Mouse (Mus musculus) ES-Bruce4 (cell line): ENCODE results near the gene Ceacam19. TPM values are rescaled to one million over a fixed set of nuclear protein-coding genes. Genes with fewer than 3 reads are reported as not detected.

Experiments used
- H3K27ac ChIP-seq: 2 replicates; pipeline ENCODE4 v1.5.1; 2012; ENCODE audit warnings: low read length, inconsistent platforms; ENCODE audit not compliant: insufficient read depth
- H3K27me3 ChIP-seq: 2 replicates; pipeline ENCODE4 v1.6.1; 2012; ENCODE audit warnings: mild to moderate bottlenecking, low read length, inconsistent platforms; ENCODE audit not compliant: control insufficient read depth, poor library complexity, insufficient read depth, severe bottlenecking
- H3K36me3 ChIP-seq: 2 replicates; pipeline ENCODE4 v1.6.1; 2012; ENCODE audit warnings: inconsistent platforms, mild to moderate bottlenecking, low read length, moderate library complexity; ENCODE audit not compliant: control insufficient read depth, poor library complexity, insufficient read depth, severe bottlenecking
- H3K4me1 ChIP-seq: one replicate; pipeline ENCODE4 v1.8.1; 2011; ENCODE audit warnings: low read length; ENCODE audit not compliant: control insufficient read depth, insufficient read depth
- H3K4me3 ChIP-seq: 2 replicates; pipeline ENCODE4 v1.5.1; 2011; ENCODE audit warnings: low read depth, mild to moderate bottlenecking, low read length
- H3K9ac ChIP-seq: 2 replicates; pipeline ENCODE4 v1.6.1; 2012; ENCODE audit warnings: low read depth, mild to moderate bottlenecking, inconsistent platforms; ENCODE audit not compliant: poor library complexity, severe bottlenecking
- H3K9me3 ChIP-seq: replicated peaks from 2 replicates; pipeline ENCODE4 v1.6.1; 2012; ENCODE audit warnings: mild to moderate bottlenecking, low read length, inconsistent platforms; ENCODE audit not compliant: control insufficient read depth, poor library complexity, insufficient read depth, severe bottlenecking
- CTCF ChIP-seq: IDR thresholded peaks from one replicate; pipeline ENCODE4 v1.8.1; 2011; ENCODE audit warnings: low read depth, low read length
- EP300 ChIP-seq: IDR thresholded peaks from 2 replicates; pipeline ENCODE4 v1.6.1; 2011; ENCODE audit warnings: low read depth, low read length; ENCODE audit not compliant: insufficient read depth
- POLR2A ChIP-seq: IDR thresholded peaks from one replicate; pipeline ENCODE4 v1.8.1; 2011; ENCODE audit warnings: low read length; ENCODE audit not compliant: insufficient read depth
- polyA plus RNA-seq: library from polyadenylated mRNA; stranded (reverse); fragments of >200 nt; gene quantifications from 2 replicates; pipeline ENCODE4 v1.2.4, GENCODE M21; 2011; ENCODE audit warnings: low read depth; ENCODE audit not compliant: missing spikeins, insufficient read depth, insufficient read length

Ceacam19 gene
- polyA plus RNA-seq, 1 experiment, result not detected

DNA sequence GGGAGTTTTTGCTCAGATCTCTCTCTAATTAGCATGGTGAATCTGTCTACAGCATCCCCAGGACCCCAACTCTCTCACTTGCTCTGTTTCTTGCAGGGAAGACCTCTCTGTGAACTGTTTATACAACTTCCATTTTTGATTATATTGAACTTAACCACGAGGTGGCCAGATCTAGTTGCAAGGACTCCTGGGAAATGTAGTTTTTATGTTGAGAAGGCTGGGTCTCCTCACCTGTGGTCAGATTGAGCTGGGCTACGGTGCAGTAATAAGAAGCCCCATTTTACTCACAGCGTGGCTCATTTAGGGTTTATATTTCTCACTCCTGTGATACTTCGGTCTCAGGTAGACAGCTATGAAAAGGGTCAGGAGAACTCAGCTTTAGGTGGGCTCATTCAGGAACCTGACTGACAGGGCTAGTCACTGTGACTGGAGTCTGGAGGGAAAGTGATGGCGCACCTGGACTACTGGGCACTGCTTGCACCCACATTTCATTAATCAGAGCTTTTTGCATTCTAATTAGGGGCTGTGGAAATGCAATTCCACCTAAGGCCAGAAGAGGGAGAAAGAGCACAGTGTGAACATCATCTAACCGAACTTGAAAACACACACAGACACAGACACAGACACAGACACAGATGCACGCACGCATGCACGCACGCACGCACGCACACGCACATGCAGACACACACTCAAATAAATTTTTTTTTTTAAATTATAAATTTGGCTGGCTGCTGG lies 11.7 kb downstream of the Ceacam19 start:
- Histone ChIP-seq H3K27ac (no peak overlapping the region), H3K9ac (no peak overlapping the region), H3K4me3 (no peak overlapping the region), H3K36me3 (no peaks in the 10 kb centered on the region), H3K9me3 (no peaks in the 10 kb centered on the region), H3K27me3 (no peaks in the 10 kb centered on the region), H3K4me1 (peaks cover 3% of the 10 kb centered on the region)
- TF ChIP-seq POLR2A, result no peak
- TF ChIP-seq CTCF, result peak; percentile 52
- no peak for TF ChIP-seq EP300

DNA sequence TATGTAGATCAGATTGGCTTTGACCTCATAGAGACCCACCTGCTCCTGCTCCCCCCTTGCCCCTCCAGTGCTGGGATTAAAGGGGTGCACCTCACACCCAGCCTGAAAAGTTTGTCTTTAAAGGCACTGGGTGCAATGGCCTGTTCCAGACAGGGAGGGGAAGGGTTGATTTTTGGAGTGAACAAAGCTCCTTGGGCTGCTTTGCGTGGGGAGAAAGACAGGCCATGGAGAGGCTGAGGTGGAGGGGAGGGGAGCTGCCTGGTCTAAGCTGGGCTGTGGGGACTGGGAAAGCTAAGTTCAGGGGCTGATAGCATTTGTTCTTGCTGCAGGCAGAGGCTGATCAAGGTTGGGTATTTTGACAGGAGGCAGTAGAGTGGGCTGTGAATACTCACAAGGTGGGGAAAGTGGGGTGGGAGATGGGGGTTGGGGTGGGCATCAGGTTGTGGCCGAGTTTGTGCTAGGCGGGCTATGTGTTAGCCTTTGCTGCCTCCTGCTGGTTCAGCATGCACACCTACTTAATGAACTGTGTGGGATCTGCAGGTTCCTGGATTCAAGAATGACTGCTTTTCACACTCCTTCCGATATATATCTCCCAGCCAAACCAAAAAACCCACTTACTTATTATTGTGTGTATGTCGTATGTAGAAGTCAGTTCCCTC lies 15.7 kb downstream of the Ceacam19 start:
- Histone ChIP-seq H3K27me3 (no peaks in the 10 kb centered on the region), H3K4me3 (no peak overlapping the region), H3K36me3 (no peaks in the 10 kb centered on the region), H3K9ac (no peak overlapping the region), H3K9me3 (no peaks in the 10 kb centered on the region), H3K4me1 (no peaks in the 10 kb centered on the region), H3K27ac (no peak overlapping the region)
- TF ChIP-seq EP300 (0 out of 2 replicates have a peak, but pooled peaks have one; percentile 18), CTCF (peak; percentile 87), POLR2A (no peak)

DNA sequence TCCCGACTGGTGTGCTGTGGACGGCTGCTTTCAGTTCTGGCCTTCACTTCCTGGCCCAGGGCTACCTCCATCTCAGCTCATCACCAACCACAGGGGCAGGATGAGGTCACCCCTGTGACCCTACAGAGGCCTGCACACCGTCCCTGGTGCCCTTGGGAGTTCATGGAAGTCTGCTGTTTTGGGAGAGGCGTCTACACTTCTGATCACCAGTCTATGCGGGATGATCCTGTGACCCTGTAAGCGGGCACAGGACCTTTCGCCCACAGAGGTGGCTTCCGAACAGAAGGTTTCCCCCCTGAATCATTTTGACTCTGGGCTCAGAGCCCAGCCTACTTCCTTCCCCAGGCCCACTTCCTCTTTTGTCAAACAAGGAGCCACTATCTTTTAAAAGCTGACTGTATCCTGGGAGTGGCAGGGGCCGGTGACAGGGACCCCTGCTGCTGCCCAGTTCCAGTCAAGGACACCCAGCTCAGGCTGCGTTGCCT lies 16.6 kb downstream of the Ceacam19 start:
- no peaks in the 10 kb centered on the region for H3K4me1 ChIP-seq
- H3K27me3 ChIP-seq, result no peaks in the 10 kb centered on the region
- no peaks in the 10 kb centered on the region for H3K9me3 ChIP-seq
- no peak overlapping the region for H3K4me3 ChIP-seq
- H3K27ac ChIP-seq, result no peak overlapping the region
- no peak for TF ChIP-seq EP300
- TF ChIP-seq CTCF, result no peak
- no peak for TF ChIP-seq POLR2A
- no peaks in the 10 kb centered on the region for H3K36me3 ChIP-seq
- no peak overlapping the region for H3K9ac ChIP-seq

DNA sequence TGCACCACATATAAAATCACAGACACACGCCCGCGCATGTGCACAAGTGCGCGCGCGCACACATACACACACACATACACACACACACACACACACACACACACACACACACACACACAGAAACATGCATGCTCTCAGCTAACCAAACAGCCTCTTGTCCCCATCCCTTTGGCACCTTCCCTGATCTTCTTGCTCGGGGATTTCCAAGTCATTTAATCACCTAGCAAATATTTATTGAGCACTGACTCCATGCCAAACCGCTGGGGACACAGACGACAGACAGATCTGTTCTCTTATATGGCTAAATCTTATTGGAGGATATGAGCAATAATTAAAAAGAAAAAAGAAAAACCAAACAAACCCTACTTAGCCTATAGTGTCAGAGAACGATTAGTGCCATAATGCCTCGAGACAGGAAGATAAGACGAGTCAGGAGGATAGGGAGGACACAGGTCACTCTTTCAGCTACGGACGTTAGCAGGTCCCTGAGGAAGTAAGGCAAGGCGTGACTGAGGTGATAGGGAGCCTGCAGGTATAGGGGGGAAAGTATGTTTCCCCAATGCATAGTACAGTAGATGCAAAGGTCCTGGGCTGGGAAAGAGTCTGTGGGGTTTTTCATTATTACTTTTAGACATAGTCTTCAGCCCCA lies 19.9 kb downstream of the Ceacam19 start:
- Histone ChIP-seq H3K4me1 (peaks cover 4% of the 10 kb centered on the region), H3K9ac (no peak overlapping the region), H3K27me3 (no peaks in the 10 kb centered on the region), H3K4me3 (no peak overlapping the region), H3K36me3 (no peaks in the 10 kb centered on the region), H3K27ac (no peak overlapping the region), H3K9me3 (no peaks in the 10 kb centered on the region)
- TF ChIP-seq CTCF, result no peak
- no peak for TF ChIP-seq EP300
- TF ChIP-seq POLR2A, result no peak

DNA sequence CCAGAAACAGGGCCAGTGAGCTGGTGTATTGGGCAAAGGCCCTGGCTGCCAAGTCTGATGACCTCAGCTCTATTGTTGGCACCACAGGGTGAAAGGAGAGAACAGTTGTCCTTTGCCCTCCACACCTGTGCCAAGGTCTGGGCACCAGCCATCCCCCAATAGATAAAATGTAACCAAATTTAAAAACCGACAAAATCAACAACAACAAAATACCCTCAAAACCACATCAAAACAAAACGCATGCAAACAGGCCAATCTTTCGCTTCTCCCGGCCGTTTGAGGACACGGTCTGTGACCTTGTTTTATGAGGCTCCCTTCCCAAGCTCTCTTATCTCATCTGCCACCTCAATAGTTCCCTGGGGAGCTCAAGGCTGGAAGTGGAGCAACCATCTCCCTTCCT lies 21.3 kb downstream of the Ceacam19 start:
- Histone ChIP-seq H3K9ac (no peak overlapping the region), H3K27me3 (no peaks in the 10 kb centered on the region), H3K27ac (no peak overlapping the region), H3K4me3 (no peak overlapping the region), H3K4me1 (peaks cover 4% of the 10 kb centered on the region), H3K9me3 (no peaks in the 10 kb centered on the region), H3K36me3 (no peaks in the 10 kb centered on the region)
- TF ChIP-seq CTCF, result no peak
- no peak for TF ChIP-seq EP300
- no peak for TF ChIP-seq POLR2A
